Mouse (Mus musculus) heart, adult 2 months (tissue): ENCODE data around the gene Ippk.

Source experiments
- CTCF ChIP-seq: fragments of 200-600 bp; IDR thresholded peaks from 2 replicates; pipeline ENCODE4 v1.8.1; 2022; ENCODE audit warnings: antibody characterized with exemption, mild to moderate bottlenecking, moderate library complexity
- EP300 ChIP-seq: fragments of 200-500 bp; IDR thresholded peaks from 2 replicates; pipeline ENCODE4 v1.6.1; 2011; ENCODE audit warnings: low read depth, low read length, control low read depth; ENCODE audit not compliant: insufficient read depth

GRCm38 (mm10) chr13:49384751-49385463 lies 36.1 kb upstream of the Ippk start:
- no peak for TF ChIP-seq CTCF
- no peak for TF ChIP-seq EP300
